Mouse (Mus musculus): ENCODE data around the gene Slco3a1. TPM values are rescaled to one million over a fixed set of nuclear protein-coding genes. Genes with fewer than 3 reads are reported as not detected.
"Not testable (repeated sequence)": the region's sequence is repeated elsewhere in the genome, so short reads cannot be mapped to it uniquely, and the experiment has no call there.

Slco3a1 gene
- polyA plus RNA-seq, 1 experiment from 2014 or later, result 14.9 TPM

- Histone ChIP-seq H3K9me3 (replicated peaks) (no peaks in the 10 kb centered on the region), H3K4me2 (no peak overlapping the region), H3K27ac (no peak overlapping the region; the same call in 1 of the 2 replicates), H3K27me3 (no peaks in the 10 kb centered on the region), H3K4me3 (no peak overlapping the region), H3K36me3 (no peaks in the 10 kb centered on the region), H3K9ac (no peak overlapping the region), H3K4me1 (replicated peaks) (peaks cover 34% of the 10 kb centered on the region)
- no peak; the same call in 1 of the 2 replicates for ATAC-seq (replicated peaks; ENCODE audit: insufficient number of reproducible peaks, insufficient read depth, low FRiP score, low read depth)
- 59% methylated on average over 13 of the region's 13 CpGs for WGBS
Observed at GRCm38 (mm10) chr7:74408601-74409323, 145.8 kb downstream of the Slco3a1 start.

- peaks cover 28% of the 10 kb centered on the region for H3K4me1 ChIP-seq (replicated peaks)
- H3K9me3 ChIP-seq (replicated peaks); H3K27me3 ChIP-seq; H3K4me3 ChIP-seq; ATAC-seq (replicated peaks; ENCODE audit: insufficient number of reproducible peaks, insufficient read depth, low FRiP score, low read depth); H3K27ac ChIP-seq; H3K4me2 ChIP-seq; H3K36me3 ChIP-seq; H3K9ac ChIP-seq: not testable (repeated sequence)
Observed at GRCm38 (mm10) chr7:74407851-74408250, 146.7 kb downstream of the Slco3a1 start.

GRCm38 (mm10) chr7:74399729-74400128 lies 154.9 kb downstream of the Slco3a1 start:
- H3K4me3 ChIP-seq, result no peak overlapping the region
- no peak overlapping the region for H3K27ac ChIP-seq
- WGBS, result 80% methylated on average over 6 of the region's 6 CpGs
- H3K9ac ChIP-seq, result no peak overlapping the region
- H3K4me2 ChIP-seq, result no peak overlapping the region
- no peaks in the 10 kb centered on the region for H3K27me3 ChIP-seq
- no peak for ATAC-seq (replicated peaks; ENCODE audit: insufficient number of reproducible peaks, insufficient read depth, low FRiP score, low read depth)
- H3K36me3 ChIP-seq, result no peaks in the 10 kb centered on the region
- no peaks in the 10 kb centered on the region for H3K4me1 ChIP-seq (replicated peaks)
- H3K9me3 ChIP-seq (replicated peaks), result no peaks in the 10 kb centered on the region

- no peaks in the 10 kb centered on the region for H3K36me3 ChIP-seq
- H3K4me1 ChIP-seq (replicated peaks), result no peaks in the 10 kb centered on the region
- H3K9ac ChIP-seq, result no peak overlapping the region
- 90% methylated on average over 4 of the region's 4 CpGs for WGBS
- no peak overlapping the region for H3K4me3 ChIP-seq
- H3K4me2 ChIP-seq, result no peak overlapping the region
- H3K27me3 ChIP-seq, result no peaks in the 10 kb centered on the region
- H3K27ac ChIP-seq, result no peak overlapping the region
- no peaks in the 10 kb centered on the region for H3K9me3 ChIP-seq (replicated peaks)
- no peak for ATAC-seq (replicated peaks; ENCODE audit: insufficient number of reproducible peaks, insufficient read depth, low FRiP score, low read depth)
Observed at GRCm38 (mm10) chr7:74399154-74399553, 155.4 kb downstream of the Slco3a1 start.

GRCm38 (mm10) chr7:74398326-74398725 lies 156.3 kb downstream of the Slco3a1 start:
- Histone ChIP-seq H3K9ac (no peak overlapping the region), H3K4me1 (replicated peaks) (no peaks in the 10 kb centered on the region), H3K36me3 (no peaks in the 10 kb centered on the region), H3K4me2 (no peak overlapping the region), H3K27me3 (no peaks in the 10 kb centered on the region), H3K9me3 (replicated peaks) (no peaks in the 10 kb centered on the region), H3K4me3 (no peak overlapping the region), H3K27ac (no peak overlapping the region)
- 85% methylated on average over 2 of the region's 2 CpGs for WGBS
- no peak for ATAC-seq (replicated peaks; ENCODE audit: insufficient number of reproducible peaks, insufficient read depth, low FRiP score, low read depth)

GRCm38 (mm10) chr7:74391451-74391873 lies 163.1 kb downstream of the Slco3a1 start:
- Histone ChIP-seq H3K9ac (no peak overlapping the region), H3K27me3 (no peaks in the 10 kb centered on the region), H3K4me1 (replicated peaks) (peaks cover 9% of the 10 kb centered on the region), H3K27ac (no peak overlapping the region), H3K36me3 (no peaks in the 10 kb centered on the region), H3K9me3 (replicated peaks) (no peaks in the 10 kb centered on the region), H3K4me3 (no peak overlapping the region), H3K4me2 (no peak overlapping the region)
- ATAC-seq (replicated peaks; ENCODE audit: insufficient number of reproducible peaks, insufficient read depth, low FRiP score, low read depth), result no peak
- 60% methylated on average over 5 of the region's 5 CpGs for WGBS

GRCm38 (mm10) chr7:74389570-74389969 lies 165.0 kb downstream of the Slco3a1 start:
- H3K9ac ChIP-seq, result no peak overlapping the region
- no peak overlapping the region for H3K4me2 ChIP-seq
- no peak overlapping the region for H3K4me3 ChIP-seq
- no peak overlapping the region for H3K27ac ChIP-seq
- WGBS, result 74% methylated on average over 2 of the region's 2 CpGs
- ATAC-seq (replicated peaks; ENCODE audit: insufficient number of reproducible peaks, insufficient read depth, low FRiP score, low read depth), result no peak
- H3K4me1 ChIP-seq (replicated peaks), result peaks cover 12% of the 10 kb centered on the region
- H3K9me3 ChIP-seq (replicated peaks), result no peaks in the 10 kb centered on the region
- no peaks in the 10 kb centered on the region for H3K36me3 ChIP-seq
- H3K27me3 ChIP-seq, result no peaks in the 10 kb centered on the region

GRCm38 (mm10) chr7:74386257-74386656 lies 168.3 kb downstream of the Slco3a1 start:
- 52% methylated on average over 5 of the region's 5 CpGs for WGBS
- Histone ChIP-seq H3K27me3 (no peaks in the 10 kb centered on the region), H3K9me3 (replicated peaks) (no peaks in the 10 kb centered on the region), H3K4me2 (no peak overlapping the region), H3K9ac (no peak overlapping the region), H3K4me1 (replicated peaks) (peaks cover 33% of the 10 kb centered on the region), H3K4me3 (no peak overlapping the region), H3K36me3 (no peaks in the 10 kb centered on the region), H3K27ac (no peak overlapping the region)
- ATAC-seq (replicated peaks; ENCODE audit: insufficient number of reproducible peaks, insufficient read depth, low FRiP score, low read depth), result no peak; the same call in 1 of the 2 replicates

GRCm38 (mm10) chr7:74383040-74383666 lies 171.4 kb downstream of the Slco3a1 start:
- Histone ChIP-seq H3K9me3 (replicated peaks) (no peaks in the 10 kb centered on the region), H3K27ac (peak overlapping the region; percentile 82), H3K9ac (no peak overlapping the region), H3K36me3 (no peaks in the 10 kb centered on the region), H3K4me3 (no peak overlapping the region), H3K27me3 (no peaks in the 10 kb centered on the region), H3K4me2 (no peak overlapping the region), H3K4me1 (replicated peaks) (peaks cover 36% of the 10 kb centered on the region)
- WGBS, result 40% methylated on average over 3 of the region's 3 CpGs
- peak; percentile 59; the same call in 1 of the 2 replicates for ATAC-seq (replicated peaks; ENCODE audit: insufficient number of reproducible peaks, insufficient read depth, low FRiP score, low read depth)

- Histone ChIP-seq H3K9me3 (replicated peaks) (no peaks in the 10 kb centered on the region), H3K4me1 (replicated peaks) (peaks cover 36% of the 10 kb centered on the region), H3K9ac (no peak overlapping the region), H3K36me3 (no peaks in the 10 kb centered on the region), H3K27me3 (no peaks in the 10 kb centered on the region), H3K4me2 (peak overlapping the region; percentile 36), H3K4me3 (no peak overlapping the region), H3K27ac (peak overlapping the region; percentile 82)
- WGBS, result 67% methylated on average over 3 of the region's 3 CpGs
- no peak for ATAC-seq (replicated peaks; ENCODE audit: insufficient number of reproducible peaks, insufficient read depth, low FRiP score, low read depth)
Observed at GRCm38 (mm10) chr7:74382286-74382685, 172.3 kb downstream of the Slco3a1 start.

GRCm38 (mm10) chr7:74381881-74382281 lies 172.7 kb downstream of the Slco3a1 start:
- H3K4me1 ChIP-seq (replicated peaks), result peaks cover 36% of the 10 kb centered on the region
- H3K4me3 ChIP-seq, result no peak overlapping the region
- H3K36me3 ChIP-seq, result no peaks in the 10 kb centered on the region
- no peak overlapping the region for H3K9ac ChIP-seq
- no peaks in the 10 kb centered on the region for H3K9me3 ChIP-seq (replicated peaks)
- 37% methylated on average over 2 of the region's 2 CpGs for WGBS
- peak; percentile 63 for ATAC-seq (replicated peaks; ENCODE audit: insufficient number of reproducible peaks, insufficient read depth, low FRiP score, low read depth)
- H3K27me3 ChIP-seq, result no peaks in the 10 kb centered on the region
- peak overlapping the region; percentile 82 for H3K27ac ChIP-seq
- peak overlapping the region; percentile 36 for H3K4me2 ChIP-seq

GRCm38 (mm10) chr7:74381051-74381450 lies 173.5 kb downstream of the Slco3a1 start:
- Histone ChIP-seq H3K4me1 (replicated peaks) (peaks cover 32% of the 10 kb centered on the region), H3K4me2 (no peak overlapping the region), H3K27ac (peak overlapping the region; percentile 82), H3K9ac (no peak overlapping the region; the same call in 1 of the 2 replicates), H3K9me3 (replicated peaks) (no peaks in the 10 kb centered on the region), H3K27me3 (no peaks in the 10 kb centered on the region), H3K36me3 (no peaks in the 10 kb centered on the region), H3K4me3 (no peak overlapping the region)
- ATAC-seq (replicated peaks; ENCODE audit: insufficient number of reproducible peaks, insufficient read depth, low FRiP score, low read depth), result no peak
- 51% methylated on average over 2 of the region's 2 CpGs for WGBS
